Mouse (Mus musculus): ENCODE measurements around the gene Trim43b. TPM values are rescaled to one million over a fixed set of nuclear protein-coding genes. Genes with fewer than 3 reads are reported as not detected.
A peak's percentile ranks its signal among the peaks of the same experiment; 100 is the strongest.
"Not testable (repeated sequence)": the region's sequence is repeated elsewhere in the genome, so short reads cannot be mapped to it uniquely, and the experiment has no call there.

Trim43b gene
- polyA plus RNA-seq (2014; fragmentation: Nextera tagmentation; extraction: Ambion mirVana) = not detected in 2 replicates

- H3K4me3 ChIP-seq (ENCODE audit: low read depth, low read length); H3K36me3 ChIP-seq (ENCODE audit: control insufficient read depth, insufficient read depth, low read length); H3K4me1 ChIP-seq (ENCODE audit: control insufficient read depth, insufficient read depth, low read length); H3K4me2 ChIP-seq; H3K27ac ChIP-seq (ENCODE audit: low read depth, low read length); H3K27me3 ChIP-seq (ENCODE audit: control insufficient read depth, insufficient read depth, low read length); H3K9ac ChIP-seq (ENCODE audit: low read depth, low read length); ATAC-seq (replicated peaks; ENCODE audit: insufficient number of reproducible peaks, low FRiP score, low TSS enrichment); H3K9me3 ChIP-seq (replicated peaks; ENCODE audit: control insufficient read depth, low read length): not testable (repeated sequence)
- 65% methylated on average over 2 of the region's 2 CpGs for WGBS (ENCODE audit: insufficient replicate concordance)
Measured at GRCm38 (mm10) chr9:89092735-89093134, at the start of gene Trim43b. Gene Trim43b (minus strand): TSS chr9:89092835.

GRCm38 (mm10) chr9:89104576-89104975 is 11.9 kb upstream of the Trim43b start:
- not testable (repeated sequence) for H3K36me3 ChIP-seq (ENCODE audit: control insufficient read depth, insufficient read depth, low read length); H3K4me2 ChIP-seq; H3K9ac ChIP-seq (ENCODE audit: low read depth, low read length); H3K4me1 ChIP-seq (ENCODE audit: control insufficient read depth, insufficient read depth, low read length); H3K27me3 ChIP-seq (ENCODE audit: control insufficient read depth, insufficient read depth, low read length); H3K4me3 ChIP-seq (ENCODE audit: low read depth, low read length); H3K27ac ChIP-seq (ENCODE audit: low read depth, low read length); ATAC-seq (replicated peaks; ENCODE audit: insufficient number of reproducible peaks, low FRiP score, low TSS enrichment); H3K9me3 ChIP-seq (replicated peaks; ENCODE audit: control insufficient read depth, low read length)
- 86% methylated on average over 7 of the region's 7 CpGs for WGBS (ENCODE audit: insufficient replicate concordance)

- not testable (repeated sequence) for H3K4me2 ChIP-seq; H3K27me3 ChIP-seq (ENCODE audit: control insufficient read depth, insufficient read depth, low read length); H3K4me3 ChIP-seq (ENCODE audit: low read depth, low read length); ATAC-seq (replicated peaks; ENCODE audit: insufficient number of reproducible peaks, low FRiP score, low TSS enrichment); H3K4me1 ChIP-seq (ENCODE audit: control insufficient read depth, insufficient read depth, low read length); H3K9me3 ChIP-seq (replicated peaks; ENCODE audit: control insufficient read depth, low read length); H3K27ac ChIP-seq (ENCODE audit: low read depth, low read length); H3K9ac ChIP-seq (ENCODE audit: low read depth, low read length); H3K36me3 ChIP-seq (ENCODE audit: control insufficient read depth, insufficient read depth, low read length)
- WGBS (ENCODE audit: insufficient replicate concordance) = 89% methylated on average over 13 of the region's 13 CpGs
Measured at GRCm38 (mm10) chr9:89086746-89087145, 5.9 kb downstream of the Trim43b start.

- 80% methylated on average over 10 of the region's 10 CpGs for WGBS (ENCODE audit: insufficient replicate concordance)
- not testable (repeated sequence) for H3K9ac ChIP-seq (ENCODE audit: low read depth, low read length)
Measured at GRCm38 (mm10) chr9:89079637-89080036, 13.0 kb downstream of the Trim43b start.

GRCm38 (mm10) chr9:89076508-89076907 is 16.1 kb downstream of the Trim43b start:
- H3K4me3 ChIP-seq (ENCODE audit: low read depth, low read length); ATAC-seq (replicated peaks; ENCODE audit: insufficient number of reproducible peaks, low FRiP score, low TSS enrichment); H3K4me2 ChIP-seq; H3K9me3 ChIP-seq (replicated peaks; ENCODE audit: control insufficient read depth, low read length); H3K4me1 ChIP-seq (ENCODE audit: control insufficient read depth, insufficient read depth, low read length); H3K27me3 ChIP-seq (ENCODE audit: control insufficient read depth, insufficient read depth, low read length); H3K9ac ChIP-seq (ENCODE audit: low read depth, low read length); H3K36me3 ChIP-seq (ENCODE audit: control insufficient read depth, insufficient read depth, low read length); H3K27ac ChIP-seq (ENCODE audit: low read depth, low read length): not testable (repeated sequence)
- WGBS (ENCODE audit: insufficient replicate concordance) = 89% methylated on average over 1 of the region's 5 CpGs

More at GRCm38 (mm10) chr9:89079637-89080036, 13.0 kb downstream of the Trim43b start:
- not testable (repeated sequence) for H3K9me3 ChIP-seq (replicated peaks; ENCODE audit: control insufficient read depth, low read length); H3K4me1 ChIP-seq (ENCODE audit: control insufficient read depth, insufficient read depth, low read length); H3K4me2 ChIP-seq; H3K4me3 ChIP-seq (ENCODE audit: low read depth, low read length); H3K27me3 ChIP-seq (ENCODE audit: control insufficient read depth, insufficient read depth, low read length); ATAC-seq (replicated peaks; ENCODE audit: insufficient number of reproducible peaks, low FRiP score, low TSS enrichment); H3K27ac ChIP-seq (ENCODE audit: low read depth, low read length); H3K36me3 ChIP-seq (ENCODE audit: control insufficient read depth, insufficient read depth, low read length)

- not testable (repeated sequence) for H3K27ac ChIP-seq (ENCODE audit: low read depth, low read length); H3K9ac ChIP-seq (ENCODE audit: low read depth, low read length); H3K4me2 ChIP-seq; ATAC-seq (replicated peaks; ENCODE audit: insufficient number of reproducible peaks, low FRiP score, low TSS enrichment); H3K4me3 ChIP-seq (ENCODE audit: low read depth, low read length); H3K4me1 ChIP-seq (ENCODE audit: control insufficient read depth, insufficient read depth, low read length); H3K27me3 ChIP-seq (ENCODE audit: control insufficient read depth, insufficient read depth, low read length); H3K9me3 ChIP-seq (replicated peaks; ENCODE audit: control insufficient read depth, low read length); H3K36me3 ChIP-seq (ENCODE audit: control insufficient read depth, insufficient read depth, low read length)
- WGBS (ENCODE audit: insufficient replicate concordance) = 84% methylated on average over 2 of the region's 6 CpGs
Measured at GRCm38 (mm10) chr9:89067143-89067501, 25.5 kb downstream of the Trim43b start.

GRCm38 (mm10) chr9:89066378-89067142 is 26.1 kb downstream of the Trim43b start:
- not testable (repeated sequence) for H3K9ac ChIP-seq (ENCODE audit: low read depth, low read length); H3K9me3 ChIP-seq (replicated peaks; ENCODE audit: control insufficient read depth, low read length); H3K27me3 ChIP-seq (ENCODE audit: control insufficient read depth, insufficient read depth, low read length); H3K36me3 ChIP-seq (ENCODE audit: control insufficient read depth, insufficient read depth, low read length); H3K4me3 ChIP-seq (ENCODE audit: low read depth, low read length); H3K27ac ChIP-seq (ENCODE audit: low read depth, low read length); H3K4me2 ChIP-seq; H3K4me1 ChIP-seq (ENCODE audit: control insufficient read depth, insufficient read depth, low read length)
- WGBS (ENCODE audit: insufficient replicate concordance) = 74% methylated on average over 33 of the region's 44 CpGs
- peak; percentile 89 for ATAC-seq (replicated peaks; ENCODE audit: insufficient number of reproducible peaks, low FRiP score, low TSS enrichment)

Other genes starting within 250 kb of the Trim43b start
- not detected in 2 replicates for gene Bcl2a1a, start 135.9 kb downstream of the Trim43b start, polyA plus RNA-seq (2014; fragmentation: Nextera tagmentation; extraction: Ambion mirVana)
- 0.66 TPM in 1 of 2 replicates, not detected in the other for gene Bcl2a1b, start 106.4 kb upstream of the Trim43b start, polyA plus RNA-seq (2014; fragmentation: Nextera tagmentation; extraction: Ambion mirVana)
- gene Gm29094, start 106.5 kb upstream of the Trim43b start, polyA plus RNA-seq (2014; fragmentation: Nextera tagmentation; extraction: Ambion mirVana) = not detected in 2 replicates
- 15.1 and 15.5 TPM in 2 replicates for gene Mthfs, start 117.8 kb upstream of the Trim43b start, polyA plus RNA-seq (2014; fragmentation: Nextera tagmentation; extraction: Ambion mirVana)

Measured in heart, embryonic 11.5 days (tissue).